Mouse (Mus musculus): ENCODE measurements around the gene Adgrl2. TPM values are rescaled to one million over a fixed set of nuclear protein-coding genes. Genes with fewer than 3 reads are reported as not detected.

Gene Adgrl2
- total and polyA plus RNA-seq, 3 experiments: not detected

GRCm38 (mm10) chr3:148917837-148918236 lies 72.5 kb downstream of the Adgrl2 start:
- DNase-seq (ENCODE audit: low read depth, low spot score): no peak
- no peak overlapping the region for H3K27ac ChIP-seq (ENCODE audit: control insufficient read depth, low read depth, low read length)
- no peak overlapping the region for H3K4me3 ChIP-seq (ENCODE audit: control insufficient read depth in 1 of 2, insufficient read depth in 1 of 2, low read depth in 2 of 2, low read length in 2 of 2)
- H3K9ac ChIP-seq (ENCODE audit: control insufficient read depth, low read depth, low read length, poor library complexity, severe bottlenecking): no peak overlapping the region
- H3K27me3 ChIP-seq (ENCODE audit: control insufficient read depth in 1 of 2, insufficient read depth in 2 of 2, low read length in 2 of 2): no peaks in the 10 kb centered on the region
- no peaks in the 10 kb centered on the region for H3K36me3 ChIP-seq (ENCODE audit: control insufficient read depth in 1 of 2, insufficient read depth in 2 of 2, low read length in 2 of 2)
- TF ChIP-seq TAL1 (IDR thresholded peaks at IDR 0.05; ENCODE audit: low read length) (no peak), USF2 (IDR thresholded peaks at IDR 0.05; ENCODE audit: borderline replicate concordance in 1 of 2, insufficient read depth in 1 of 2, low read depth in 1 of 2, low read length in 2 of 2) (no peak), ZMIZ1 (IDR thresholded peaks at IDR 0.05; ENCODE audit: low read depth, low read length) (no peak), BHLHE40 (IDR thresholded peaks at IDR 0.05; ENCODE audit: borderline replicate concordance, low read depth, low read length) (no peak), HCFC1 (IDR thresholded peaks at IDR 0.05; ENCODE audit: low read depth, low read length) (no peak), JUND (IDR thresholded peaks at IDR 0.05; ENCODE audit: low read depth, low read length) (no peak), MYC (IDR thresholded peaks at IDR 0.05; ENCODE audit: low read depth, low read length) (no peak), KAT2A (conservative IDR thresholded peaks at IDR 0.05; ENCODE audit: low read depth, low read length) (no peak), SMC3 (IDR thresholded peaks at IDR 0.05; ENCODE audit: low read depth, low read length) (no peak), MYB (IDR thresholded peaks at IDR 0.05; ENCODE audit: low read depth, low read length) (no peak), UBTF (IDR thresholded peaks at IDR 0.05; ENCODE audit: borderline replicate concordance, insufficient read depth, low read depth, low read length) (no peak), MEF2A (IDR thresholded peaks at IDR 0.05; ENCODE audit: extremely low read depth, insufficient replicate concordance, low read depth, low read length, poor library complexity, severe bottlenecking) (no peak), TBP (IDR thresholded peaks at IDR 0.05; ENCODE audit: low read depth, low read length) (no peak), TCF12 (IDR thresholded peaks at IDR 0.05; ENCODE audit: low read depth, low read length) (no peak)
- H3K79me2 ChIP-seq (ENCODE audit: control insufficient read depth, insufficient read depth, low read length, poor library complexity): no peaks in the 10 kb centered on the region
- no peaks in the 10 kb centered on the region for H3K9me3 ChIP-seq (replicated peaks; ENCODE audit: insufficient read depth, low read length)
- no peaks in the 10 kb centered on the region for H3K4me1 ChIP-seq (ENCODE audit: control insufficient read depth in 1 of 2, insufficient read depth in 2 of 2, low read length in 2 of 2)

- no peaks in the 10 kb centered on the region for H3K27me3 ChIP-seq (ENCODE audit: control insufficient read depth in 1 of 2, insufficient read depth in 2 of 2, low read length in 2 of 2)
- H3K4me3 ChIP-seq (ENCODE audit: control insufficient read depth in 1 of 2, insufficient read depth in 1 of 2, low read depth in 2 of 2, low read length in 2 of 2): no peak overlapping the region
- DNase-seq (ENCODE audit: low read depth, low spot score): no peak
- no peak overlapping the region for H3K9ac ChIP-seq (ENCODE audit: control insufficient read depth, low read depth, low read length, poor library complexity, severe bottlenecking)
- no peaks in the 10 kb centered on the region for H3K79me2 ChIP-seq (ENCODE audit: control insufficient read depth, insufficient read depth, low read length, poor library complexity)
- H3K4me1 ChIP-seq (ENCODE audit: control insufficient read depth in 1 of 2, insufficient read depth in 2 of 2, low read length in 2 of 2): no peaks in the 10 kb centered on the region
- TF ChIP-seq KAT2A (conservative IDR thresholded peaks at IDR 0.05; ENCODE audit: low read depth, low read length): no peak
- no peak for TF ChIP-seq RCOR1 (IDR thresholded peaks at IDR 0.05; ENCODE audit: low read depth, low read length)
- no peak for TF ChIP-seq ZC3H11A (IDR thresholded peaks at IDR 0.05; ENCODE audit: low read depth, low read length)
- no peak for TF ChIP-seq TAL1 (IDR thresholded peaks at IDR 0.05; ENCODE audit: low read length)
- TF ChIP-seq CHD1 (IDR thresholded peaks at IDR 0.05; ENCODE audit: low read depth, low read length): no peak
- no peak for TF ChIP-seq NELFE (IDR thresholded peaks at IDR 0.05; ENCODE audit: low read depth, low read length)
- no peak for TF ChIP-seq MEF2A (IDR thresholded peaks at IDR 0.05; ENCODE audit: extremely low read depth, insufficient replicate concordance, low read depth, low read length, poor library complexity, severe bottlenecking)
- no peak for TF ChIP-seq MYC (IDR thresholded peaks at IDR 0.05; ENCODE audit: low read depth, low read length)
- TF ChIP-seq MXI1 (IDR thresholded peaks at IDR 0.05; ENCODE audit: low read depth, low read length): no peak
- TF ChIP-seq SMC3 (IDR thresholded peaks at IDR 0.05; ENCODE audit: low read depth, low read length): no peak
- no peak for TF ChIP-seq GABPA (IDR thresholded peaks at IDR 0.05; ENCODE audit: low read depth, low read length)
- no peak for TF ChIP-seq POLR2A (IDR thresholded peaks at IDR 0.05; ENCODE audit: control insufficient read depth in 1 of 2, insufficient read depth in 1 of 2, low read depth in 1 of 2, low read length in 2 of 2, poor library complexity in 1 of 2)
- no peaks in the 10 kb centered on the region for H3K36me3 ChIP-seq (ENCODE audit: control insufficient read depth in 1 of 2, insufficient read depth in 2 of 2, low read length in 2 of 2)
- H3K9me3 ChIP-seq (replicated peaks; ENCODE audit: insufficient read depth, low read length): no peaks in the 10 kb centered on the region
- no peak overlapping the region for H3K27ac ChIP-seq (ENCODE audit: control insufficient read depth, low read depth, low read length)
Measured at GRCm38 (mm10) chr3:148916226-148916625, 74.1 kb downstream of the Adgrl2 start.

All from MEL (cell line).